Mouse (Mus musculus) adrenal gland, postnatal 0 days (tissue): ENCODE measurements around the gene G430095P16Rik. TPM values are rescaled to one million over a fixed set of nuclear protein-coding genes. Genes with fewer than 3 reads are reported as not detected.

Experiments used
- polyA plus RNA-seq: library from polyadenylated mRNA; unstranded; fragments of >200 nt; fragmentation: Nextera tagmentation; extraction: Ambion mirVana; gene quantifications from 2 replicates; pipeline ENCODE4 v1.2.1, GENCODE M21; 2015

G430095P16Rik gene
- polyA plus RNA-seq: 1.7 and 3.0 TPM in 2 replicates

GRCm38 (mm10) chr8:84722850-84723570 lies at the start of gene G430095P16Rik:
Gene G430095P16Rik (plus strand): TSS chr8:84723007.

GRCm38 (mm10) chr8:84686191-84687002 lies 36.4 kb upstream of the G430095P16Rik start, which contains the start of gene Trmt1:
Gene Trmt1 (plus strand): TSS chr8:84686307.

GRCm38 (mm10) chr8:84687705-84688100 lies 35.1 kb upstream of the G430095P16Rik start, which contains the start of gene Nacc1:
Gene Nacc1 (minus strand): TSS chr8:84687862.

GRCm38 (mm10) chr8:84700941-84701911 lies 21.6 kb upstream of the G430095P16Rik start, which contains the start of gene Lyl1:
Gene Lyl1 (plus strand): TSS chr8:84701457.

Other genes starting within 250 kb of the G430095P16Rik start
- gene Ier2, start 60.2 kb upstream of the G430095P16Rik start, polyA plus RNA-seq: 56.1 and 58.9 TPM in 2 replicates
- gene Trmt1, start 36.7 kb upstream of the G430095P16Rik start, polyA plus RNA-seq: 45.7 and 56.8 TPM in 2 replicates
- 6.6 and 9.1 TPM in 2 replicates for gene Nacc1, start 35.1 kb upstream of the G430095P16Rik start, polyA plus RNA-seq
- 5.0 and 7.0 TPM in 2 replicates for gene Lyl1, start 21.6 kb upstream of the G430095P16Rik start, polyA plus RNA-seq
- 22.8 and 26.3 TPM in 2 replicates for gene Nfix, start 77.3 kb downstream of the G430095P16Rik start, polyA plus RNA-seq
- 6.6 and 9.9 TPM in 2 replicates for gene Dand5, start 99.8 kb downstream of the G430095P16Rik start, polyA plus RNA-seq
- 74.9 and 88.3 TPM in 2 replicates for gene Gadd45gip1, start 108.5 kb downstream of the G430095P16Rik start, polyA plus RNA-seq
- gene Rad23a, start 117.7 kb downstream of the G430095P16Rik start, polyA plus RNA-seq: 80.9 and 112 TPM in 2 replicates
- 326 and 438 TPM in 2 replicates for gene Calr, start 123.9 kb downstream of the G430095P16Rik start, polyA plus RNA-seq
- 34.4 and 47.4 TPM in 2 replicates for gene Farsa, start 134.0 kb downstream of the G430095P16Rik start, polyA plus RNA-seq
- 52.9 and 54.5 TPM in 2 replicates for gene Syce2, start 149.1 kb downstream of the G430095P16Rik start, polyA plus RNA-seq
- gene Gcdh, start 170.9 kb downstream of the G430095P16Rik start, polyA plus RNA-seq: 29.7 and 48.4 TPM in 2 replicates
- 9.0 and 20.1 TPM in 2 replicates for gene Klf1, start 178.9 kb downstream of the G430095P16Rik start, polyA plus RNA-seq
- gene Dnase2a, start 185.6 kb downstream of the G430095P16Rik start, polyA plus RNA-seq: 10.5 and 16.2 TPM in 2 replicates
- 3.6 and 11.0 TPM in 2 replicates for gene Mast1, start 214.4 kb downstream of the G430095P16Rik start, polyA plus RNA-seq
- 0.12 and 0.61 TPM in 2 replicates for gene Rtbdn, start 224.0 kb downstream of the G430095P16Rik start, polyA plus RNA-seq
- 0.81 TPM in 1 of 2 replicates, not detected in the other for gene Gm49661, start 246.4 kb downstream of the G430095P16Rik start, polyA plus RNA-seq
- gene Prdx2, start 246.6 kb downstream of the G430095P16Rik start, polyA plus RNA-seq: 788 and 1,010 TPM in 2 replicates
- 136 and 227 TPM in 2 replicates for gene Rnaseh2a, start 246.8 kb downstream of the G430095P16Rik start, polyA plus RNA-seq